ENCODE assay signal across 9 mouse cellular contexts in genomic region chr7:35176412-35177381, GRCm38 (mm10). TPM values are rescaled to one million over a fixed set of nuclear protein-coding genes. Genes with fewer than 3 reads are reported as not detected.
DNase-seq lines count a peak whose midpoint lies in the region; ATAC-seq and TF ChIP-seq lines count a peak whose summit lies in the region.
"Had no signal": no experiment of that assay in that cellular context is flagged by ENCODE, and none has a peak within 500 bp of the region (broad histone marks: within the 10 kb centered on the region; RNA-seq: fewer than 3 reads in every experiment).

No protein-coding gene starts in this region.

- peaks cover 40% of the 10 kb centered on the region for H3K27me3 ChIP-seq in heart, embryonic 10.5 days (ENCODE audit: insufficient read depth, poor library complexity, severe bottlenecking)
- no peaks in the 10 kb centered on the region for H3K27me3 ChIP-seq in MEL (ENCODE audit: control insufficient read depth in 1 of 2, insufficient read depth in 2 of 2, low read length in 2 of 2)
- H3K27me3 ChIP-seq in embryonic facial prominence, embryonic 13.5 days: peaks cover 14% of the 10 kb centered on the region

- H3K9ac ChIP-seq in MEL (ENCODE audit: control insufficient read depth, low read depth, low read length, poor library complexity, severe bottlenecking): no peak overlapping the region
- H3K9ac ChIP-seq in embryonic facial prominence, embryonic 13.5 days: no peak overlapping the region
- H3K9ac ChIP-seq: lung, embryonic 15.5 days had no signal

- peak; percentile 43 to 66 (median 65) for TF ChIP-seq CTCF in MEL (IDR thresholded peaks at IDR 0.05 in 2 of 3, conservative IDR thresholded peaks at IDR 0.05 in 1 of 3; ENCODE audit: control insufficient read depth in 1 of 3, insufficient read depth in 1 of 3, low read depth in 2 of 3, low read length in 3 of 3, poor library complexity in 1 of 3, severe bottlenecking in 1 of 3)

- H3K4me2 ChIP-seq in embryonic facial prominence, embryonic 13.5 days: peak overlapping the region; percentile 16; the same call in 1 of the 2 replicates
- H3K4me2 ChIP-seq: lung, embryonic 15.5 days had no signal

- TF ChIP-seq POLR2A in MEL (IDR thresholded peaks at IDR 0.05; ENCODE audit: control insufficient read depth in 1 of 2, insufficient read depth in 1 of 2, low read depth in 1 of 2, low read length in 2 of 2, poor library complexity in 1 of 2): no peak

- H3K9me3 ChIP-seq in heart, embryonic 10.5 days: no peaks in the 10 kb centered on the region
- no peaks in the 10 kb centered on the region for H3K9me3 ChIP-seq in MEL (replicated peaks; ENCODE audit: insufficient read depth, low read length)
- no peaks in the 10 kb centered on the region for H3K9me3 ChIP-seq in embryonic facial prominence, embryonic 13.5 days
- H3K9me3 ChIP-seq: lung, embryonic 15.5 days had no signal

- intact Hi-C loops in heart, postnatal 10 days (cut with DNase I): loop anchor here (10.0 kb wide), 1 partner anchor 332 kb away; no protein-coding TSS in a partner anchor

- DNase-seq in heart, postnatal 10 days: peak; percentile 43 to 66
- DNase-seq in heart, embryonic 10.5 days (ENCODE audit: low spot score): no peak
- DNase-seq in 3T3-L1 (ENCODE audit: low read depth, low spot score): peak; percentile 50
- DNase-seq in MEL (ENCODE audit: low read depth, low spot score): peak; percentile 34
- DNase-seq in lung, postnatal 14 days: peak; percentile 63
- no peak for DNase-seq in urinary bladder, postnatal 4 days (ENCODE audit: low spot score in 2 of 2)

- WGBS in heart, embryonic 10.5 days: 43% methylated on average over 18 of the region's 18 CpGs
- 44% methylated on average over 18 of the region's 18 CpGs for WGBS in embryonic facial prominence, embryonic 13.5 days

- no peak overlapping the region for H3K4me3 ChIP-seq in heart, embryonic 10.5 days
- H3K4me3 ChIP-seq in MEL (ENCODE audit: control insufficient read depth in 1 of 2, insufficient read depth in 1 of 2, low read depth in 2 of 2, low read length in 2 of 2): no peak overlapping the region
- H3K4me3 ChIP-seq in embryonic facial prominence, embryonic 13.5 days: no peak overlapping the region
- H3K4me3 ChIP-seq: lung, embryonic 15.5 days had no signal

- no peaks in the 10 kb centered on the region for H3K36me3 ChIP-seq in heart, embryonic 10.5 days
- no peaks in the 10 kb centered on the region for H3K36me3 ChIP-seq in MEL (ENCODE audit: control insufficient read depth in 1 of 2, insufficient read depth in 2 of 2, low read length in 2 of 2)
- no peaks in the 10 kb centered on the region for H3K36me3 ChIP-seq in embryonic facial prominence, embryonic 13.5 days
- H3K36me3 ChIP-seq: lung, embryonic 15.5 days had no signal

- peaks cover 11% of the 10 kb centered on the region for H3K4me1 ChIP-seq in heart, embryonic 10.5 days
- peaks cover 0 to 5% of the 10 kb centered on the region in 2 experiments; a peak in 1 of 4 replicates for H3K4me1 ChIP-seq in MEL (ENCODE audit: control insufficient read depth in 1 of 2, insufficient read depth in 2 of 2, low read length in 2 of 2)
- peaks cover 7% of the 10 kb centered on the region; the same call in 1 of the 2 replicates for H3K4me1 ChIP-seq in embryonic facial prominence, embryonic 13.5 days

- peak; percentile 49 for TF ChIP-seq RAD21 in MEL (IDR thresholded peaks at IDR 0.05; ENCODE audit: low read depth, low read length)

- ATAC-seq in embryonic facial prominence, embryonic 13.5 days (ENCODE audit: insufficient number of reproducible peaks, insufficient read depth, low FRiP score, low TSS enrichment, low read depth): no peak
- no peak for ATAC-seq in megakaryocyte, adult 5-6 weeks (ENCODE audit: poor library complexity, severe bottlenecking)

- no peak for TF ChIP-seq EP300 in MEL (IDR thresholded peaks at IDR 0.05; ENCODE audit: low read depth in 1 of 2, low read length in 2 of 2)

- no peaks in the 10 kb centered on the region for H3K79me2 ChIP-seq in MEL (ENCODE audit: control insufficient read depth, insufficient read depth, low read length, poor library complexity)

- H3K27ac ChIP-seq in heart, embryonic 10.5 days: no peak overlapping the region
- no peak overlapping the region for H3K27ac ChIP-seq in MEL (ENCODE audit: control insufficient read depth, low read depth, low read length)
- no peak overlapping the region for H3K27ac ChIP-seq in embryonic facial prominence, embryonic 13.5 days
- H3K27ac ChIP-seq: lung, embryonic 15.5 days had no signal

TF ChIP-seq in MEL, 35 proteins besides CTCF, POLR2A, EP300 and RAD21:
- TF ChIP-seq ZNF384 (IDR thresholded peaks at IDR 0.05; ENCODE audit: low read depth, low read length) (no peak), MYC (IDR thresholded peaks at IDR 0.05; ENCODE audit: low read depth, low read length) (no peak), TBP (IDR thresholded peaks at IDR 0.05; ENCODE audit: low read depth, low read length) (no peak), KAT2A (conservative IDR thresholded peaks at IDR 0.05; ENCODE audit: low read depth, low read length) (no peak), SMC3 (IDR thresholded peaks at IDR 0.05; ENCODE audit: low read depth, low read length) (peak; percentile 64), JUND (IDR thresholded peaks at IDR 0.05; ENCODE audit: low read depth, low read length) (no peak), ZC3H11A (IDR thresholded peaks at IDR 0.05; ENCODE audit: low read depth, low read length) (peak; percentile 44)

RNA-seq across cellular contexts. Expression of gene Slc7a10, which starts 9.5 kb away (rescaled TPM):
- total RNA-seq in heart, postnatal 10 days (2021): 1 to 10 TPM in 1 of 2 experiments, under 1 TPM in 1; 0.60 to 1.1 TPM
- polyA plus RNA-seq in heart, embryonic 10.5 days (2016; fragmentation: Nextera tagmentation; extraction: Ambion mirVana): 0.14 and 0.49 TPM in 2 replicates
- not detected in 2 replicates for total RNA-seq in MEL (2012; rRNA removed)
- not detected for polyA plus RNA-seq in MEL (2012; ENCODE audit: insufficient read depth in 1 of 2, insufficient read length in 2 of 2, low read depth in 1 of 2, low replicate concordance in 2 of 2, missing spikeins in 1 of 2)
- polyA plus RNA-seq in embryonic facial prominence, embryonic 13.5 days (2015; fragmentation: Nextera tagmentation; extraction: Ambion mirVana): 5.3 and 5.5 TPM in 2 replicates
- total RNA-seq in megakaryocyte, adult 5-6 weeks (2015): not detected in 2 replicates
- total RNA-seq in megakaryocyte, adult 5-6 weeks (2017): not detected in 2 replicates

RNA-seq across cellular contexts. Expression of gene Lrp3, which starts 38.6 kb away (rescaled TPM):
- total RNA-seq in heart, postnatal 10 days (2021): 10 to 100 TPM in 1 of 2 experiments, 1 to 10 TPM in 1; 8.7 to 10.1 TPM
- polyA plus RNA-seq in heart, embryonic 10.5 days (2016; fragmentation: Nextera tagmentation; extraction: Ambion mirVana): 1.5 and 4.2 TPM in 2 replicates
- total RNA-seq in MEL (2012; rRNA removed): not detected in 2 replicates
- not detected for polyA plus RNA-seq in MEL (2012; ENCODE audit: insufficient read depth in 1 of 2, insufficient read length in 2 of 2, low read depth in 1 of 2, low replicate concordance in 2 of 2, missing spikeins in 1 of 2)
- polyA plus RNA-seq in embryonic facial prominence, embryonic 13.5 days (2015; fragmentation: Nextera tagmentation; extraction: Ambion mirVana): 10.3 and 11.2 TPM in 2 replicates
- total RNA-seq in megakaryocyte, adult 5-6 weeks (2015): not detected in 2 replicates
- not detected in 2 replicates for total RNA-seq in megakaryocyte, adult 5-6 weeks (2017)

RNA-seq across cellular contexts. Expression of gene Cebpa, which starts 57.6 kb away (rescaled TPM):
- total RNA-seq in heart, postnatal 10 days (2021): 10 to 100 TPM in 1 of 2 experiments, 1 to 10 TPM in 1; 7.6 to 13.7 TPM
- 0.14 and 2.7 TPM in 2 replicates for polyA plus RNA-seq in heart, embryonic 10.5 days (2016; fragmentation: Nextera tagmentation; extraction: Ambion mirVana)
- 1.7 and 2.3 TPM in 2 replicates for total RNA-seq in MEL (2012; rRNA removed)
- 1 to 10 TPM in 1 of 2 experiments, not detected in 1; 4.4 TPM for polyA plus RNA-seq in MEL (2012; ENCODE audit: insufficient read depth in 1 of 2, insufficient read length in 2 of 2, low read depth in 1 of 2, low replicate concordance in 2 of 2, missing spikeins in 1 of 2)
- polyA plus RNA-seq in embryonic facial prominence, embryonic 13.5 days (2015; fragmentation: Nextera tagmentation; extraction: Ambion mirVana): 5.3 and 5.5 TPM in 2 replicates
- total RNA-seq in megakaryocyte, adult 5-6 weeks (2015): 48.7 and 57.0 TPM in 2 replicates
- total RNA-seq in megakaryocyte, adult 5-6 weeks (2017): 21.7 and 22.4 TPM in 2 replicates

Comparison
In these comparisons a context has a peak if more than half of its experiments do, and no peak if none do; other contexts are left out.
1. DNase-seq: peak in heart, postnatal 10 days (2 of 2), 3T3-L1 (single experiment), MEL (single experiment) and lung, postnatal 14 days (single experiment); none in heart, embryonic 10.5 days (single experiment) and urinary bladder, postnatal 4 days (0 of 2).